Mouse (Mus musculus) gastrocnemius, postnatal 10 days (tissue): Measurements from ENCODE around the gene Fis1. TPM values are rescaled to one million over a fixed set of nuclear protein-coding genes. Genes with fewer than 3 reads are reported as not detected.

Source experiments
- DNase-seq: peaks from one replicate; pipeline ENCODE4 v3.0.0; 2021; ENCODE audit warnings: mixed read lengths
- microRNA-seq, 2 experiments: library from miRNA; unstranded; fragments of <30 nt; microRNA quantifications; one replicate each; pipeline ENCODE4 v1.2.0; 2021
- total RNA-seq, 2 experiments: library from RNA; stranded (reverse); gene quantifications; 2 replicates each; pipeline ENCODE4 v1.2.3; 2021

Fis1 gene
- total RNA-seq, 2 experiments from 2014 or later: 151 to 154 TPM

- peak; percentile 77 for DNase-seq
Measured at GRCm38 (mm10) chr5:136970703-136971102, 17.6 kb downstream of the Fis1 start.

GRCm38 (mm10) chr5:136973670-136974069 is 20.6 kb downstream of the Fis1 start:
- no peak for DNase-seq

- no peak for DNase-seq
Measured at GRCm38 (mm10) chr5:136977769-136978168, 24.7 kb downstream of the Fis1 start.

GRCm38 (mm10) chr5:136979762-136980161 is 26.7 kb downstream of the Fis1 start:
- DNase-seq: no peak

- DNase-seq: no peak
Measured at GRCm38 (mm10) chr5:136980974-136981373, 27.9 kb downstream of the Fis1 start.

GRCm38 (mm10) chr5:136982338-136982930 is 29.4 kb downstream of the Fis1 start:
- DNase-seq: peak; percentile 77

GRCm38 (mm10) chr5:136984828-136985227 is 31.8 kb downstream of the Fis1 start:
- no peak for DNase-seq

GRCm38 (mm10) chr5:136986695-136987137 is 33.6 kb downstream of the Fis1 start, which contains the start of gene Plod3:
Gene Plod3, plus strand, starts transcription at chr5:136987019.
- peak; percentile 95 for DNase-seq

GRCm38 (mm10) chr5:136987138-136987933 is 34.3 kb downstream of the Fis1 start:
- peak; percentile 74 for DNase-seq

- DNase-seq: no peak
Measured at GRCm38 (mm10) chr5:136987934-136988271, 34.8 kb downstream of the Fis1 start, which contains the start of gene Znhit1. Gene Znhit1, minus strand, starts transcription at chr5:136988021.

- DNase-seq: peak; percentile 38
Measured at GRCm38 (mm10) chr5:136988420-136988819, 35.3 kb downstream of the Fis1 start.

GRCm38 (mm10) chr5:136989801-136990200 is 36.7 kb downstream of the Fis1 start:
- DNase-seq: no peak

GRCm38 (mm10) chr5:136999449-136999848 is 46.4 kb downstream of the Fis1 start:
- DNase-seq: no peak

- no peak for DNase-seq
Measured at GRCm38 (mm10) chr5:137000612-137001011, 47.5 kb downstream of the Fis1 start.

GRCm38 (mm10) chr5:137007276-137007675 is 54.2 kb downstream of the Fis1 start:
- no peak for DNase-seq

GRCm38 (mm10) chr5:137009988-137010387 is 56.9 kb downstream of the Fis1 start:
- DNase-seq: peak; percentile 60

- DNase-seq: no peak
Measured at GRCm38 (mm10) chr5:137012401-137012950, 59.4 kb downstream of the Fis1 start.

Small RNAs within 50 kb of the gene (microRNA-seq; reads per million reads assigned to microRNA genes)
- gene Mir702: 7.5 to 14.9 reads per million in 2 experiments

Other genes with a start within 250 kb of the Fis1 start
- gene Col26a1, start 70.1 kb upstream of the Fis1 start, total RNA-seq: 10 to 100 TPM; 24.4 to 28.0 TPM
- 1 to 10 TPM; 7.3 to 8.3 TPM for gene Ift22, start 45.1 kb upstream of the Fis1 start, total RNA-seq
- gene Cldn15, start 13.3 kb downstream of the Fis1 start, total RNA-seq: 1 to 10 TPM; 2.5 to 2.6 TPM
- 10 to 100 TPM; 21.3 to 33.5 TPM for gene Plod3, start 33.7 kb downstream of the Fis1 start, total RNA-seq
- gene Znhit1, start 34.7 kb downstream of the Fis1 start, total RNA-seq: 10 to 100 TPM; 39.8 to 41.8 TPM
- gene Vgf, start 73.1 kb downstream of the Fis1 start, total RNA-seq: under 1 TPM; 0.21 to 0.45 TPM
- 10 to 100 TPM; 33.4 to 37.0 TPM for gene Ap1s1, start 92.9 kb downstream of the Fis1 start, total RNA-seq
- 1 to 10 TPM; 2.2 to 2.9 TPM for gene Serpine1, start 119.0 kb downstream of the Fis1 start, total RNA-seq
- gene Trim56, start 162.9 kb downstream of the Fis1 start, total RNA-seq: 10 to 100 TPM in 1 of 2 experiments, 1 to 10 TPM in 1; 9.2 to 14.2 TPM
- not detected for gene Muc3, start 196.0 kb downstream of the Fis1 start, total RNA-seq